Mouse (Mus musculus) hindbrain, embryonic 14.5 days (tissue): ENCODE data around the gene Frrs1l. TPM values are rescaled to one million over a fixed set of nuclear protein-coding genes. Genes with fewer than 3 reads are reported as not detected.

Source experiments
- ATAC-seq: fragments of 200-750 bp; cut with Nextera tagmentation; 2 replicates; pipeline ENCODE4 v1.8.0; 2017; ENCODE audit warnings: moderate number of reproducible peaks, mild to moderate bottlenecking, moderate TSS enrichment, moderate library complexity; ENCODE audit not compliant: low FRiP score
- DNase-seq: peaks from one replicate; pipeline ENCODE4 v3.0.0-alpha.2; 2015; ENCODE audit warnings: low spot score
- H3K27ac ChIP-seq: fragments of 300-500 bp; sonication (generic); 2 replicates; pipeline ENCODE4 v1.5.1; 2014; ENCODE audit warnings: mild to moderate bottlenecking, moderate library complexity
- H3K27me3 ChIP-seq: fragments of 300-500 bp; sonication (generic); 2 replicates; pipeline ENCODE4 v1.6.1; 2014; ENCODE audit warnings: mild to moderate bottlenecking, low read length, mixed read lengths; ENCODE audit not compliant: control insufficient read depth, insufficient read depth
- H3K36me3 ChIP-seq: fragments of 300-500 bp; sonication (generic); replicated peaks from 2 replicates; pipeline ENCODE4 v1.6.1; 2014; ENCODE audit not compliant: control insufficient read depth, insufficient read depth
- H3K4me1 ChIP-seq: fragments of 300-500 bp; sonication (generic); replicated peaks from 2 replicates; pipeline ENCODE4 v1.6.1; 2014; ENCODE audit warnings: antibody characterized with exemption, low read length, mixed read lengths; ENCODE audit not compliant: control insufficient read depth, insufficient read depth
- H3K4me2 ChIP-seq: fragments of 300-500 bp; sonication (generic); replicated peaks from 2 replicates; pipeline ENCODE4 v1.6.1; 2014; ENCODE audit warnings: mild to moderate bottlenecking, moderate library complexity
- H3K4me3 ChIP-seq: fragments of 300-500 bp; sonication (generic); replicated peaks from 2 replicates; pipeline ENCODE4 v1.5.1; 2014; ENCODE audit warnings: mild to moderate bottlenecking, low read length
- H3K9ac ChIP-seq: fragments of 300-500 bp; sonication (generic); 2 replicates; pipeline ENCODE4 v1.6.1; 2014
- H3K9me3 ChIP-seq: fragments of 300-500 bp; sonication (generic); 2 replicates; pipeline ENCODE4 v1.6.1; 2016; ENCODE audit warnings: low read length; ENCODE audit not compliant: control insufficient read depth
- WGBS: fragments of 180-500 bp; shearing (Covaris S2); extraction: QIAGEN DNeasy Blood & Tissue Kit; methylation state at CpG from one replicate; pipeline ENCODE4 v1.1.7; 2014; 5-methylcytosine and 5-hydroxymethylcytosine counted together
- polyA plus RNA-seq: library from polyadenylated mRNA; unstranded; fragments of >200 nt; fragmentation: Nextera tagmentation; extraction: Ambion mirVana; gene quantifications from 2 replicates; pipeline ENCODE4 v1.2.1, GENCODE M21; 2014

The Frrs1l gene
- polyA plus RNA-seq, 1 experiment from 2014 or later, result 34.2 TPM

GRCm38 (mm10) chr4:56935327-56935726, 54.9 kb downstream of the Frrs1l start:
- DNase-seq (no peak), ATAC-seq (no peak)
- Histone ChIP-seq H3K27me3 (no peaks in the 10 kb centered on the region), H3K4me2 (no peak overlapping the region), H3K9ac (no peak overlapping the region), H3K27ac (no peak overlapping the region), H3K4me1 (no peaks in the 10 kb centered on the region), H3K36me3 (peaks cover 19% of the 10 kb centered on the region), H3K4me3 (no peak overlapping the region), H3K9me3 (no peaks in the 10 kb centered on the region)
- no CpG with 5 or more reads among the region's 1 CpGs for WGBS

- no peak for ATAC-seq
- Histone ChIP-seq H3K4me3 (no peak overlapping the region), H3K4me1 (0 out of 2 replicates have a peak, but pooled peaks cover 4% of the 10 kb centered on the region), H3K9ac (no peak overlapping the region), H3K9me3 (no peaks in the 10 kb centered on the region), H3K27me3 (no peaks in the 10 kb centered on the region), H3K4me2 (no peak overlapping the region), H3K36me3 (peaks cover 19% of the 10 kb centered on the region), H3K27ac (no peak overlapping the region)
- DNase-seq, result no peak
- WGBS, result 93% methylated on average over 4 of the region's 4 CpGs
These were observed 57.0 kb downstream of the Frrs1l start for GRCm38 (mm10) chr4:56933154-56933553.

GRCm38 (mm10) chr4:56932096-56932495, 58.1 kb downstream of the Frrs1l start:
- Histone ChIP-seq H3K4me1 (0 out of 2 replicates have a peak, but pooled peaks cover 4% of the 10 kb centered on the region), H3K4me3 (no peak overlapping the region), H3K9ac (no peak overlapping the region), H3K4me2 (no peak overlapping the region), H3K27me3 (no peaks in the 10 kb centered on the region), H3K27ac (no peak overlapping the region), H3K9me3 (no peaks in the 10 kb centered on the region), H3K36me3 (peaks cover 23% of the 10 kb centered on the region)
- no peak for ATAC-seq
- 42% methylated on average over 7 of the region's 7 CpGs for WGBS
- DNase-seq, result no peak

GRCm38 (mm10) chr4:56930312-56930711, 59.9 kb downstream of the Frrs1l start:
- WGBS, result 90% methylated on average over 4 of the region's 4 CpGs
- Histone ChIP-seq H3K4me3 (no peak overlapping the region), H3K9ac (no peak overlapping the region), H3K9me3 (no peaks in the 10 kb centered on the region), H3K4me1 (0 out of 2 replicates have a peak, but pooled peaks cover 4% of the 10 kb centered on the region), H3K36me3 (peaks cover 28% of the 10 kb centered on the region), H3K4me2 (no peak overlapping the region), H3K27ac (no peak overlapping the region), H3K27me3 (no peaks in the 10 kb centered on the region)
- DNase-seq (no peak), ATAC-seq (no peak)

GRCm38 (mm10) chr4:56926971-56927370, 63.2 kb downstream of the Frrs1l start:
- no peak overlapping the region for H3K4me3 ChIP-seq
- no peaks in the 10 kb centered on the region for H3K9me3 ChIP-seq
- ATAC-seq, result no peak
- DNase-seq, result no peak
- WGBS, result 85% methylated on average over 4 of the region's 4 CpGs
- H3K9ac ChIP-seq, result no peak overlapping the region
- no peaks in the 10 kb centered on the region for H3K27me3 ChIP-seq
- 0 out of 2 replicates have a peak, but pooled peaks cover 4% of the 10 kb centered on the region for H3K4me1 ChIP-seq
- peaks cover 46% of the 10 kb centered on the region for H3K36me3 ChIP-seq
- H3K27ac ChIP-seq, result no peak overlapping the region
- no peak overlapping the region for H3K4me2 ChIP-seq

GRCm38 (mm10) chr4:56922229-56922628, 68.0 kb downstream of the Frrs1l start:
- Histone ChIP-seq H3K4me1 (no peaks in the 10 kb centered on the region), H3K36me3 (peaks cover 59% of the 10 kb centered on the region), H3K4me3 (no peak overlapping the region), H3K4me2 (no peak overlapping the region), H3K27ac (no peak overlapping the region), H3K9ac (no peak overlapping the region), H3K9me3 (no peaks in the 10 kb centered on the region), H3K27me3 (no peaks in the 10 kb centered on the region)
- 96% methylated on average over 11 of the region's 11 CpGs for WGBS
- no peak for ATAC-seq
- DNase-seq, result no peak

- 95% methylated on average over 15 of the region's 15 CpGs for WGBS
- DNase-seq (no peak), ATAC-seq (no peak)
- no peaks in the 10 kb centered on the region for H3K27me3 ChIP-seq
- no peaks in the 10 kb centered on the region for H3K9me3 ChIP-seq
- no peak overlapping the region for H3K27ac ChIP-seq
- no peak overlapping the region for H3K9ac ChIP-seq
- H3K4me3 ChIP-seq, result no peak overlapping the region
- H3K4me1 ChIP-seq, result no peaks in the 10 kb centered on the region
- peaks cover 55% of the 10 kb centered on the region for H3K36me3 ChIP-seq
- H3K4me2 ChIP-seq, result no peak overlapping the region
These were observed 74.4 kb downstream of the Frrs1l start for GRCm38 (mm10) chr4:56915732-56916325.

GRCm38 (mm10) chr4:56914761-56915160, 75.4 kb downstream of the Frrs1l start:
- Histone ChIP-seq H3K27ac (no peak overlapping the region), H3K4me3 (no peak overlapping the region), H3K4me2 (no peak overlapping the region), H3K27me3 (no peaks in the 10 kb centered on the region), H3K36me3 (peaks cover 60% of the 10 kb centered on the region), H3K9me3 (no peaks in the 10 kb centered on the region), H3K4me1 (no peaks in the 10 kb centered on the region), H3K9ac (no peak overlapping the region)
- DNase-seq (no peak), ATAC-seq (no peak)
- WGBS, result 85% methylated on average over 1 of the region's 1 CpGs

GRCm38 (mm10) chr4:56914338-56914737, 75.9 kb downstream of the Frrs1l start:
- Histone ChIP-seq H3K27me3 (no peaks in the 10 kb centered on the region), H3K36me3 (peaks cover 65% of the 10 kb centered on the region), H3K27ac (no peak overlapping the region), H3K4me3 (no peak overlapping the region), H3K9ac (no peak overlapping the region), H3K4me1 (no peaks in the 10 kb centered on the region), H3K4me2 (no peak overlapping the region), H3K9me3 (no peaks in the 10 kb centered on the region)
- WGBS, result 97% methylated on average over 6 of the region's 6 CpGs
- no peak for ATAC-seq
- no peak for DNase-seq
